Mouse (Mus musculus): Measurements from ENCODE around the gene Dthd1.

GRCm38 (mm10) chr5:62924616-62925015, 111.0 kb downstream of the Dthd1 start:
- TF ChIP-seq CTCF (IDR thresholded peaks at IDR 0.05; ENCODE audit: low read depth, low read length): no peak
- TF ChIP-seq POLR2A (IDR thresholded peaks at IDR 0.05; ENCODE audit: extremely low read depth, insufficient read depth, low read length): no peak

Data from liver, adult 2 months (tissue).